Mouse (Mus musculus) leukemia stem cell, adult 10-12 weeks (primary cell): ENCODE data around the gene Hspa8. TPM values are rescaled to one million over a fixed set of nuclear protein-coding genes. Genes with fewer than 3 reads are reported as not detected.

Experiments used
- polyA plus RNA-seq: library from polyadenylated mRNA; stranded (reverse); fragments of >175 nt; gene quantifications from 2 replicates; pipeline ENCODE4 v1.2.3, GENCODE M21; 2012; ENCODE audit warnings: low replicate concordance

The Hspa8 gene
- 159 and 1,096 TPM in 2 replicates for polyA plus RNA-seq

DNA sequence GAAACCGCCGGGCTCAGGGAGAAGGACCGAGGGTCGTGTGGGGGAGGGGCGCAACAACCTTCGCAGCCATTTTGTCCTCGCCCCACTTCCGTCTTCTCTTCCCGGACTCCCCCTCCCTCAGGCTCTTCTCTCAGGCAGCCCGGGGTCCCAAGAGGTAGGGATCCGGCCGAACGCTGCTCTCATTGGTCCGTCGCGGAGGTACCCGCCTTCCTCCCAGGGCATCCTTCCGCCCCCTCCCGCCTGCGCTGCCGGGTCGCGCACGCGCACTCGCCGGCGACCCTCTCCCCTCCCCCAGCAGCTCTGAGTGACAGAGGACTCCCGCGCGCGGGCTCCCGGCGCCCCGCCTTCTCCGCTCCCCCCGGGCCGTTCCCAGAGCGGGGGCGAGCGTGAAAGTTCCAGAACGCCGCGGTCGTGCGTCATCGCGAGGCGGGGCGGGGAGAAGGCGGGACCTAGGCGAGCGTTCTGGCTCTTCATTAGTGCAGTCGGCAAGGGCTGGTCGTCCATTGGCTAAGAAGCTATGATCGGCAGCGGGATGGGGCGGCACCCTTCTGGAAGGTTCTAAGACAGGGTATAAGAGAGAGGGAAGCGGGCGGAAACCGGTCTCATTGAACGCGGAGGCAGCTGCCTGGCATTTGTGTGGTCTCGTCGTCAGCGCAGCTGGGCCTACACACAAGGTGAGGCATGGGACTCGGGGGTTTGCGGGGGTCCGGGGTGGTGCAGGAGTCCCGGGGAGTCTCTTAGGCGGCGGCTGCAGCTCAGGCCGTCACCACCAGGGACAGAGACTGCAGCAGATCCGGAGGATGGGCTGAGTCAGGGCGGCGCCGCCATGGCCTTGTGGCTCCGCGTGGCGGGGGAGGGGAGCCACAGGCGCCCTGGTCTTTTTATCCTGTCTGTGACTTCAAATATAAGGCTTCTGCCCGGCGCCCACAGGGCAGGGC, at the start of gene Hspa8:
Gene Hspa8, plus strand, starts transcription at position 310 of the 938 bp plus-strand sequence.

Other genes starting within 250 kb of the Hspa8 start
- not detected in 2 replicates for gene Gm21915, start 130.4 kb upstream of the Hspa8 start, polyA plus RNA-seq
- 0.17 and 0.22 TPM in 2 replicates for gene Clmp, start 115.0 kb upstream of the Hspa8 start, polyA plus RNA-seq
- not detected in 2 replicates for gene Bsx, start 73.1 kb downstream of the Hspa8 start, polyA plus RNA-seq
- 0.57 and 0.85 TPM in 2 replicates for gene Jhy, start 163.1 kb downstream of the Hspa8 start, polyA plus RNA-seq
- gene Crtam, start 203.6 kb downstream of the Hspa8 start, polyA plus RNA-seq: 0.27 TPM in 1 of 2 replicates, not detected in the other